Mouse (Mus musculus): ENCODE results near the gene Ugt2b1. TPM values are rescaled to one million over a fixed set of nuclear protein-coding genes. Genes with fewer than 3 reads are reported as not detected.
"Not testable (repeated sequence)": the region's sequence is repeated elsewhere in the genome, so short reads cannot be mapped to it uniquely, and the experiment has no call there.

Ugt2b1 gene
- polyA plus RNA-seq (2015; fragmentation: Nextera tagmentation; extraction: Ambion mirVana), result not detected in 2 replicates

DNA sequence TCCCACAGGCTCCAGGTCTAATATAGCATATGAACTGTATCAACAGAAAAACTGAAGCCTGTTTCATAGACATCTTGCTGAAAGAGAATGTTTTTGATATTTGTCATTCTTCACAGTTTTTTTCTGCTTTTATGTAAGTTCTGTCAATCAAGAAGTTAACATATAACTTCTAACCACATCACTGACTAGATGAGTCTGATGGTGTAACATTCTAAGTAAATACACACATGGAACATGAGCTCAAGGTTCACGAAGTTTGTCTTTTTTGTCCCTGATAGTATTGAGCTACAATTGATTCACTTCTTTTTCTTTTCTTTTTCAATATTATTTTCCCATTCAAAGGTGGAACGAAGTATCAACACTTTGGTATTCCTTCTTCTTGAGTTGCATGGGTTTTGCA lies at the start of gene Ugt2b1:
Gene Ugt2b1, minus strand, starts transcription at position 105 of the 400 bp plus-strand sequence.
- Histone ChIP-seq H3K4me1 (no peaks in the 10 kb centered on the region), H3K27me3 (no peaks in the 10 kb centered on the region), H3K9ac (no peak within 1 kb of the TSS), H3K36me3 (no peaks in the 10 kb centered on the region), H3K4me2 (no peak within 1 kb of the TSS), H3K27ac (no peak within 1 kb of the TSS), H3K9me3 (replicated peaks) (no peaks in the 10 kb centered on the region), H3K4me3 (replicated peaks) (no peak within 1 kb of the TSS)
- ATAC-seq (replicated peaks; ENCODE audit: low FRiP score), result no peak
- WGBS, result 83% methylated on average over 2 of the region's 2 CpGs

GRCm38 (mm10) chr5:86967271-86967670 lies 40.9 kb upstream of the Ugt2b1 start:
- not testable (repeated sequence) for H3K9ac ChIP-seq; H3K27ac ChIP-seq; H3K4me1 ChIP-seq; H3K27me3 ChIP-seq; H3K9me3 ChIP-seq (replicated peaks); H3K36me3 ChIP-seq; H3K4me3 ChIP-seq (replicated peaks); H3K4me2 ChIP-seq; ATAC-seq (replicated peaks; ENCODE audit: low FRiP score)
- WGBS, result 84% methylated on average over 5 of the region's 5 CpGs

- WGBS, result 16% methylated on average over 1 of the region's 1 CpGs
- ATAC-seq (replicated peaks; ENCODE audit: low FRiP score); H3K27me3 ChIP-seq; H3K4me1 ChIP-seq; H3K4me3 ChIP-seq (replicated peaks); H3K36me3 ChIP-seq; H3K9ac ChIP-seq; H3K27ac ChIP-seq; H3K4me2 ChIP-seq; H3K9me3 ChIP-seq (replicated peaks): not testable (repeated sequence)
Measured at GRCm38 (mm10) chr5:86962849-86963248, 36.5 kb upstream of the Ugt2b1 start.

GRCm38 (mm10) chr5:86961587-86962358 lies 35.4 kb upstream of the Ugt2b1 start:
- Histone ChIP-seq H3K4me2 (no peak overlapping the region), H3K4me1 (no peaks in the 10 kb centered on the region), H3K9ac (no peak overlapping the region), H3K4me3 (replicated peaks) (no peak overlapping the region), H3K9me3 (replicated peaks) (no peaks in the 10 kb centered on the region), H3K27me3 (no peaks in the 10 kb centered on the region), H3K36me3 (no peaks in the 10 kb centered on the region), H3K27ac (no peak overlapping the region)
- 68% methylated on average over 3 of the region's 3 CpGs for WGBS
- ATAC-seq (replicated peaks; ENCODE audit: low FRiP score), result peak; percentile 58

DNA sequence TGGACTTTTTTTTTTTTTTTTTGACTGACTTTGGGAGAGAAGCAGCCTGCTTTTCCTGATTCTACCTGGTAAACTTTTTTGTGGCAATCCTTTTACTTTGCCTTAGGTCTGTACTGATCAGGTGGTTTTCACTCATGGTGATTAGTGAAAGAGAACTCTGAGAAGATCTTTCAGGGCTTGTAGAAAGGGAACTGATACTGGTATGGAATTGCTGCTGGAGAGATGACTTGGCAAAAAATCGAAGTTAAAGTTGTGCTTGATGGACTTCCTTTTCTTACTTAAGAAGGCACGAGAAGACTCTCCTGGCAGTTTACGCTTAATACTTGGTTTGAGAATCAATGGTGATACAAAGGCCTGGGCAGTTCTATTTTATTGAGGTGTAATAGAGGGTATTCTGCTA lies 34.2 kb upstream of the Ugt2b1 start:
- ATAC-seq (replicated peaks; ENCODE audit: low FRiP score), result no peak

DNA sequence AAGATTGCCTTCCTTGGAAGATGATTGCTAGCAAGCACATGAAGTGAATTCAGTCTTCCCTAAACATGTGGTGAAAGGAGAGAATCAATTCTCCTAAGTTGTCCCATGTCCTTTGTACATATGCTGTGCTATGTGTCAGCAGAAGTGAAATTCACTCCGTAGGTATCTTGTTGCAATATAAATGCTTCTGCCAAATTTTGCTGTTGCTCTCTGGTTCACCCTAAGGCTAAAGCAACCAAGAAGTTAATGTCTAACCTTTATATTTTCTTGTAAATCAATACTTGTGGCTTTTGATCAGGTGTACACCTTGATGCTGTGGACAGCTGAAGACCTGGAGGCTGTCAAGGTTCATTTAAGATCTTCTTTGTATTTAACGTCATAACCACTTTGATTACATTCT lies 15.8 kb upstream of the Ugt2b1 start:
- ATAC-seq (replicated peaks; ENCODE audit: low FRiP score), result no peak
- H3K4me3 ChIP-seq (replicated peaks), result no peak overlapping the region
- 79% methylated on average over 2 of the region's 2 CpGs for WGBS

More for the DNA sequence above, 34.2 kb upstream of the Ugt2b1 start:
- Histone ChIP-seq H3K27ac (no peak overlapping the region), H3K36me3 (no peaks in the 10 kb centered on the region), H3K4me1 (no peaks in the 10 kb centered on the region), H3K4me2 (no peak overlapping the region), H3K27me3 (no peaks in the 10 kb centered on the region), H3K9me3 (replicated peaks) (no peaks in the 10 kb centered on the region), H3K9ac (no peak overlapping the region), H3K4me3 (replicated peaks) (no peak overlapping the region)
- 86% methylated on average over 3 of the region's 3 CpGs for WGBS

GRCm38 (mm10) chr5:86920661-86921233 lies 5.6 kb downstream of the Ugt2b1 start:
- H3K4me1 ChIP-seq, result no peaks in the 10 kb centered on the region
- no peaks in the 10 kb centered on the region for H3K9me3 ChIP-seq (replicated peaks)
- ATAC-seq (replicated peaks; ENCODE audit: low FRiP score), result no peak
- no peaks in the 10 kb centered on the region for H3K27me3 ChIP-seq
- no peak overlapping the region for H3K4me2 ChIP-seq
- H3K4me3 ChIP-seq (replicated peaks), result no peak overlapping the region
- WGBS, result 59% methylated on average over 3 of the region's 3 CpGs
- no peak overlapping the region for H3K9ac ChIP-seq
- H3K27ac ChIP-seq, result no peak overlapping the region
- no peaks in the 10 kb centered on the region for H3K36me3 ChIP-seq

More for the DNA sequence above, 15.8 kb upstream of the Ugt2b1 start:
- no peaks in the 10 kb centered on the region for H3K27me3 ChIP-seq
- H3K4me1 ChIP-seq, result no peaks in the 10 kb centered on the region
- no peaks in the 10 kb centered on the region for H3K36me3 ChIP-seq
- no peak overlapping the region for H3K4me2 ChIP-seq
- no peak overlapping the region for H3K9ac ChIP-seq
- H3K27ac ChIP-seq, result no peak overlapping the region
- H3K9me3 ChIP-seq (replicated peaks), result no peaks in the 10 kb centered on the region; the same call in 1 of the 2 replicates

DNA sequence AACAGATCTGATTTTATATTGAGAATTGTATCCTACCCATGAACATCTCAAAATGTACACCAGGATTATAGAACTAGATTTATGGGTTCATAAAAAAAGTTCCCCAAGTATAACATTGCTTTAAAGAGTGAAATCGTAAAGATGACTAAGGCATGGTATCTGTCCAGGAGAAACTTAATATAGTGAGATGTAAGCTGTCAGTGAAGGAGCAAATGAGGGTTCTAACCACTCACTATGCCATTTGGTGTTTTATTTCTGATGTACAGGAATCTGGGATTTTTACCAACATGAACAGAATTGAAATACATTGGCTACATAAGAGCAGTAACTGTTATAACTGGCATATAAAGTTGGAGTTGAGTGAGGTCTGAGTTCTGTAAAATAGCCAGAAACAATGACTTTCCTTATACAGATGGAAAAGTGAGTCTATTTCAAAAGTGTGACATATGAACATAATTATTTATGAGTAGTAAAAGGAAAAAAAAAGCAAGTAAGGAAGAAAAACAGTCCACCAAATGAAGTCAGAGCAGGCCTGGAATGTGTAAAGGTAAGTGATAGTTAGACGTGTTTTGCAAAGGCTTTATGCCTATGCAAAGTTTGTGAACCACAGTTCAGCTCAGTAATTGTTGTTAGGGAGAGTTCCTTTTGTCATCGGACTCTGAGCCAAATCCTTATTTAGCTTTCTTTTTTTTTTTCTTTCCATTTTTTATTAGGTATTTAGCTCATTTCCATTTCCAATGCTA lies 14.8 kb downstream of the Ugt2b1 start:
- 76% methylated on average over 3 of the region's 3 CpGs for WGBS
- Histone ChIP-seq H3K4me3 (replicated peaks) (no peak overlapping the region), H3K9me3 (replicated peaks) (no peaks in the 10 kb centered on the region), H3K36me3 (no peaks in the 10 kb centered on the region), H3K4me1 (no peaks in the 10 kb centered on the region), H3K4me2 (no peak overlapping the region), H3K9ac (no peak overlapping the region), H3K27ac (no peak overlapping the region), H3K27me3 (no peaks in the 10 kb centered on the region)
- ATAC-seq (replicated peaks; ENCODE audit: low FRiP score), result no peak

- Histone ChIP-seq H3K27ac (no peak overlapping the region), H3K9ac (no peak overlapping the region), H3K4me1 (no peaks in the 10 kb centered on the region), H3K27me3 (no peaks in the 10 kb centered on the region), H3K4me2 (no peak overlapping the region), H3K36me3 (no peaks in the 10 kb centered on the region), H3K4me3 (replicated peaks) (no peak overlapping the region), H3K9me3 (replicated peaks) (no peaks in the 10 kb centered on the region)
- 54% methylated on average over 1 of the region's 1 CpGs for WGBS
- ATAC-seq (replicated peaks; ENCODE audit: low FRiP score), result no peak
Measured at GRCm38 (mm10) chr5:86910770-86911169, 15.6 kb downstream of the Ugt2b1 start.

DNA sequence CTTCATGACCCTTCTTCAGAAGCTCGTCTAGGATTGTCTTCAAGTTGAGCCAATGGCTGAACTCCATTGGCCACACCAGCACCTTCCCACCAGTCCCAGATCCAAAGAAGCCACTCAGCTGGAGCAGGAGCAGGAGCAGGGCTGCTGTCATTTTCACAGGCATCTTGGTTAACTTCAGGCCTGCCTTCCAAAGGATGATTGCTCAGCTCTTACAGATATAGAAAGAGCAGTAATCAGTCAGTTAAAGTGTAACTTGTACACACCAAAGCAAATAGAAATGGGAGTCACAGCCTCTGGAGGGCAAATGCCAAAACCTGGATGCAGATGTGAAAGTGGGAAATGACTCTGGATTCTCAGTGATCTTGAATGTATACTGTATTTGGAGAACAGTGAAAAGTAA lies 19.6 kb downstream of the Ugt2b1 start, which contains the start of gene Ugt2b34:
Gene Ugt2b34, minus strand, starts transcription at position 180 of the 400 bp plus-strand sequence.
- ATAC-seq (replicated peaks; ENCODE audit: low FRiP score), result 0 out of 2 replicates have a peak, but pooled peaks have one; percentile 49
- H3K4me2 ChIP-seq, result no peak within 1 kb of the TSS
- WGBS, result 58% methylated on average over 1 of the region's 1 CpGs

DNA sequence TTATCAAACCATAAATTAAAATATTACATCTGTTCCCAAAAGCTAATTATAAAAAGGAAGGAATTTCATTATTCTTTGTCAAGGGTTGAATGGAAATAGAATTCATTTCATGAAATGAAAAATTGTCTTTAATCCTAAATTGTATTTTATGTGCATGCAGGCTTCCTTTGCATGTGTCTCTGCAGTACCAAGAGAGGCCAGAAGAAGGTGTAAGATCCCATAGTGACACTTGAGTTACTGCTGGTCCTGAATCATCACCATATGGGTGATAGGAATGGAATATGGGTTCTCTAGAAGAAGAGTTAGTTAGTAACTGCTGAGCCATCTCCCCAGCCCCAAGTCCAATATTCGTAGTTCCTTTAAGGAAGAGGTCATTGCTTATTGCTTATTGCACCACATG lies 36.4 kb downstream of the Ugt2b1 start:
- no peaks in the 10 kb centered on the region for H3K27me3 ChIP-seq
- H3K9me3 ChIP-seq (replicated peaks), result no peaks in the 10 kb centered on the region; the same call in 1 of the 2 replicates
- H3K4me2 ChIP-seq, result no peak overlapping the region
- no peak overlapping the region for H3K4me3 ChIP-seq (replicated peaks)
- no peak overlapping the region for H3K27ac ChIP-seq
- WGBS, result 85% methylated on average over 1 of the region's 1 CpGs
- H3K4me1 ChIP-seq, result no peaks in the 10 kb centered on the region
- ATAC-seq (replicated peaks; ENCODE audit: low FRiP score), result no peak
- H3K9ac ChIP-seq, result no peak overlapping the region
- H3K36me3 ChIP-seq, result no peaks in the 10 kb centered on the region

More for the DNA sequence above, 19.6 kb downstream of the Ugt2b1 start, which contains the start of gene Ugt2b34:
- Histone ChIP-seq H3K9ac (no peak within 1 kb of the TSS), H3K27me3 (no peaks in the 10 kb centered on the region), H3K36me3 (no peaks in the 10 kb centered on the region), H3K4me3 (replicated peaks) (no peak within 1 kb of the TSS), H3K4me1 (no peaks in the 10 kb centered on the region), H3K27ac (no peak within 1 kb of the TSS), H3K9me3 (replicated peaks) (no peaks in the 10 kb centered on the region)

GRCm38 (mm10) chr5:86888420-86888819 lies 37.9 kb downstream of the Ugt2b1 start:
- Histone ChIP-seq H3K27ac (no peak overlapping the region), H3K4me2 (no peak overlapping the region), H3K36me3 (no peaks in the 10 kb centered on the region), H3K27me3 (no peaks in the 10 kb centered on the region), H3K9ac (no peak overlapping the region), H3K9me3 (replicated peaks) (no peaks in the 10 kb centered on the region), H3K4me3 (replicated peaks) (no peak overlapping the region), H3K4me1 (no peaks in the 10 kb centered on the region)
- ATAC-seq (replicated peaks; ENCODE audit: low FRiP score), result no peak
- WGBS, result 57% methylated on average over 1 of the region's 1 CpGs

Data from kidney, embryonic 15.5 days (tissue).